Mouse (Mus musculus) cerebellum, adult 2 months (tissue): ENCODE measurements around the gene Ap1m1. TPM values are rescaled to one million over a fixed set of nuclear protein-coding genes. Genes with fewer than 3 reads are reported as not detected.
A peak's percentile ranks its signal among the peaks of the same experiment; 100 is the strongest.

Experiments
- DNase-seq, 2 experiments: peaks; one replicate each; pipeline ENCODE4 v3.0.0; 2021
- H3K27ac ChIP-seq: fragments of 200-500 bp; 2 replicates; pipeline ENCODE4 v1.5.1; 2012; ENCODE audit warnings: low read length, control low read depth, inconsistent platforms; ENCODE audit not compliant: insufficient read depth
- H3K27me3 ChIP-seq: fragments of 200-500 bp; 2 replicates; pipeline ENCODE4 v1.6.1; 2012; ENCODE audit warnings: inconsistent platforms, mild to moderate bottlenecking, low read length, moderate library complexity; ENCODE audit not compliant: control insufficient read depth, insufficient read depth
- H3K4me1 ChIP-seq: fragments of 200-500 bp; 2 replicates; pipeline ENCODE4 v1.6.1; 2011; ENCODE audit warnings: low read length; ENCODE audit not compliant: control insufficient read depth, insufficient read depth
- H3K4me3 ChIP-seq: fragments of 200-500 bp; replicated peaks from 2 replicates; pipeline ENCODE3; 2011; ENCODE audit warnings: mild to moderate bottlenecking, low read depth, low read length, control low read depth; ENCODE audit not compliant: insufficient read depth
- CTCF ChIP-seq: fragments of 200-500 bp; IDR thresholded peaks from 2 replicates; pipeline ENCODE4 v1.5.1; 2011; ENCODE audit warnings: low read depth, mild to moderate bottlenecking, control low read depth, low read length, moderate library complexity, borderline replicate concordance; ENCODE audit not compliant: insufficient read depth
- POLR2A ChIP-seq: fragments of 200-500 bp; IDR thresholded peaks from 2 replicates; pipeline ENCODE4 v1.6.1; 2011; ENCODE audit warnings: low read length, control low read depth, borderline replicate concordance; ENCODE audit not compliant: insufficient read depth
- WGBS: fragments of 180-500 bp; shearing (Covaris S2); methylation state at CpG from one replicate; pipeline ENCODE4 v1.1.7; 2018; 5-methylcytosine and 5-hydroxymethylcytosine counted together
- polyA plus RNA-seq: library from polyadenylated mRNA; depleted of rRNA; stranded (reverse); fragments of >200 nt; gene quantifications from 2 replicates; pipeline ENCODE4 v1.2.3, GENCODE M21; 2012; rRNA removed

Ap1m1 gene
- polyA plus RNA-seq, result 109 and 112 TPM in 2 replicates

DNA sequence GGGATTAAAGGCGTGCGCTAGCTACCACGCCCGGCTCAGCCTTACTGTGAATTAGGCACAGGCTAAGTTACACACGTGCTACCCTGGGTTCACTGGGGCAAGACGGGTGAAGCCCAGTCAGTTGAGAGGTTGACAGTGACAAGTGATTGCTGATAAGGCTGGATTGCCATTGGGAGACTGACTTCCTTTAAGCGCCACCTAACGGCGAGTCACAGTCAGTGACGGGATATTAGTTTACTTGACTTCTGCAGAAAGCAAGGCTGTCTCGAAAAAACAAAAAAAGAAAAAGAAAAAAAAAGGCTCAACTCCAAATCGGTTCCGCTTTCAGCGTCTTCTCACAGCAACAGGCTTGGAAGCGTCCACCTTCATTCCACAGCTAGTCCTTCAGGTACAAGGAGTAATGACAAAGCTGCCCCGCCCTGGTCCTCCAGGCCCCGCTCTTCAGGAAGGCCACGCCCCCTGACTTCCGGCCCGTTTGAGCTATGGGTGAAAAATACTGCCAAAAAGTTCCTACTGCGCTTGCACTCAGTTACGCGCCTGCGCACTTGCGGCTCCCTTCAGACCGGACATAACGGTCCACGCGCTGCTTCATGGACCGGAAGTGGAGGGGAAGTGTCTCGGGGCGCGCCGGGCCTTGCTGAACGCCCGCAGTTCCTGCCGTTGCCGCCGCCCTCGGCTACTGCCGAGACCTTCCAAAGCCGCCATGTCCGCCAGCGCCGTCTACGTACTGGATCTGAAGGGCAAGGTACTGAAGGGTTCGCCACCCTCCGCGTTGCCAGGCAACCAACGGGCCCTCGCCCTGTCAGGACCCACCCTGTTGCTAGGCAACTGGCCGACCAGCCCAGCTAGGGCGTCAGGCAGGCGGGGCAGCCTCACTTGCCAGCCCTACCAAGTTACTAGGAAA is at the start of gene Ap1m1:
TSS of gene Ap1m1 (plus strand) at position 520 of the 904 bp plus-strand sequence.
- Histone ChIP-seq H3K4me3 (peak within 1 kb of the TSS; percentile 78), H3K27ac (peak within 1 kb of the TSS; percentile 67), H3K27me3 (no peaks in the 10 kb centered on the region), H3K4me1 (peaks cover 15% of the 10 kb centered on the region)
- DNase-seq, result peak; percentile 97 to 98
- WGBS, result under 1% methylated on average over 54 of the region's 54 CpGs
- TF ChIP-seq CTCF (peak; percentile 72), POLR2A (peak; percentile 44; the same call in 1 of the 2 replicates)

GRCm38 (mm10) chr8:72190215-72190539 is 49.6 kb upstream of the Ap1m1 start:
- H3K27me3 ChIP-seq, result no peaks in the 10 kb centered on the region
- no peak for TF ChIP-seq POLR2A
- TF ChIP-seq CTCF, result no peak
- H3K4me1 ChIP-seq, result no peaks in the 10 kb centered on the region

DNA sequence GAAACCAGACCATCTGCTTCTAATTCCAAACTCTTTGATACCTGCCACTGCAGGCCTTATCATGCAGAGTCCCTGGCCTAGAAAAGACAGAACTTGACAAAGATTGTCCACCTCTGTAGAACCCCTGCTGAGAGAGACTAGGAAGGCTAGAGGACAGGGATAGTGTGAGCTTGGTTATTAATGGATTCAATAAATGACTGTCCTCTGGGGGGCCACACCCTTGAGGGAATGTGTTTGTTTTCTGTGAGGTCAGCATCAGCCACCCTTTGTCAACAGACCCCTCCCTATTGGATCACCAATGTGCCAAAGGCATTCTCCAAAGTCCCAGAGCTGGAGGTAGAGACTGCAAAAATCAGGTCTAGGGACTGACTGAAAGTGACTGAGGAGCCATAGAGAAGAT is 47.8 kb upstream of the Ap1m1 start:
- Histone ChIP-seq H3K4me3 (no peak overlapping the region), H3K27me3 (no peaks in the 10 kb centered on the region), H3K27ac (no peak overlapping the region), H3K4me1 (no peaks in the 10 kb centered on the region)
- no peak for DNase-seq
- no peak for TF ChIP-seq POLR2A
- TF ChIP-seq CTCF, result no peak

More at GRCm38 (mm10) chr8:72190215-72190539, 49.6 kb upstream of the Ap1m1 start:
- WGBS, result 71% methylated on average over 2 of the region's 2 CpGs
- DNase-seq, result no peak
- H3K4me3 ChIP-seq, result no peak overlapping the region
- no peak overlapping the region for H3K27ac ChIP-seq

GRCm38 (mm10) chr8:72197997-72198396 is 41.8 kb upstream of the Ap1m1 start:
- DNase-seq, result no peak
- 64% methylated on average over 8 of the region's 8 CpGs for WGBS
- Histone ChIP-seq H3K4me1 (no peaks in the 10 kb centered on the region), H3K27ac (no peak overlapping the region), H3K27me3 (no peaks in the 10 kb centered on the region), H3K4me3 (no peak overlapping the region)
- no peak for TF ChIP-seq POLR2A
- TF ChIP-seq CTCF, result no peak

- TF ChIP-seq CTCF, result no peak
- TF ChIP-seq POLR2A, result no peak
- 80% methylated on average over 1 of the region's 1 CpGs for WGBS
- DNase-seq, result no peak
These were observed 31.2 kb upstream of the Ap1m1 start for GRCm38 (mm10) chr8:72208582-72208981.

DNA sequence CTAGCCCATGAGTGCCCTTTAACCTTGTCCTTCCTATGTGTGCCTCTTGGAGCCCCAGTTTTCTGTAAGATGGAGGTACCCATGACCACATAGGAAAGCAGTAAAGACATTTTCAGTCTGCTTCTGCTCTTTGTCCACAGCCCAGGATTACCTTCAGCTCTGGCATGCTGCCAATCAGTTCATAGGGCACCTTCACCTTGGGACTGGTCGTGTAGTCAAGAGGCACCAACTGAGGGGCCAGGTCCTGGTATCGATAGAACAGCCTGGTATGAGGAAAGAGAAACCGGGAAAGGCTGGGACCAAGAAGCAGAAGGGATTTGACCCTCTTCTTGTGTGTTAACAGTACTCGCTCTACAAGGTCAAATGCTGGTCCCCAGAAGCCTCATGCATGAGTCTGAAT is 29.6 kb upstream of the Ap1m1 start:
- WGBS, result 71% methylated on average over 4 of the region's 4 CpGs
- no peak for DNase-seq
- Histone ChIP-seq H3K4me1 (no peaks in the 10 kb centered on the region), H3K4me3 (no peak overlapping the region), H3K27ac (no peak overlapping the region), H3K27me3 (no peaks in the 10 kb centered on the region)
- TF ChIP-seq POLR2A (no peak), CTCF (no peak)

More at GRCm38 (mm10) chr8:72208582-72208981, 31.2 kb upstream of the Ap1m1 start:
- H3K4me3 ChIP-seq, result no peak overlapping the region
- no peaks in the 10 kb centered on the region for H3K27me3 ChIP-seq
- no peaks in the 10 kb centered on the region for H3K4me1 ChIP-seq
- no peak overlapping the region for H3K27ac ChIP-seq

- Histone ChIP-seq H3K4me1 (no peaks in the 10 kb centered on the region), H3K4me3 (no peak overlapping the region), H3K27me3 (no peaks in the 10 kb centered on the region), H3K27ac (no peak overlapping the region)
- DNase-seq, result no peak
- TF ChIP-seq CTCF, result no peak
- no peak for TF ChIP-seq POLR2A
- 65% methylated on average over 2 of the region's 2 CpGs for WGBS
These were observed 29.1 kb upstream of the Ap1m1 start for GRCm38 (mm10) chr8:72210710-72211109.

GRCm38 (mm10) chr8:72211846-72212245 is 28.0 kb upstream of the Ap1m1 start:
- Histone ChIP-seq H3K4me3 (no peak overlapping the region), H3K27ac (no peak overlapping the region), H3K4me1 (no peaks in the 10 kb centered on the region), H3K27me3 (no peaks in the 10 kb centered on the region)
- TF ChIP-seq POLR2A, result no peak
- no peak for TF ChIP-seq CTCF
- WGBS, result 68% methylated on average over 1 of the region's 1 CpGs
- DNase-seq, result no peak
